Mouse (Mus musculus) intestine, postnatal 0 days (tissue): ENCODE results near the gene Sncg. TPM values are rescaled to one million over a fixed set of nuclear protein-coding genes. Genes with fewer than 3 reads are reported as not detected.
A peak's percentile ranks its signal among the peaks of the same experiment; 100 is the strongest.

ENCODE experiments used
- ATAC-seq: fragments of 200-750 bp; cut with Nextera tagmentation; 2 replicates; pipeline ENCODE4 v1.8.0; 2017; ENCODE audit warnings: mild to moderate bottlenecking, moderate TSS enrichment, moderate library complexity
- H3K27ac ChIP-seq: fragments of 300-500 bp; sonication (generic); 2 replicates; pipeline ENCODE4 v1.5.1; 2014; ENCODE audit warnings: mild to moderate bottlenecking, low read depth, low read length, moderate library complexity
- H3K27me3 ChIP-seq: fragments of 300-500 bp; sonication (generic); replicated peaks from 2 replicates; pipeline ENCODE4 v1.6.1; 2014; ENCODE audit warnings: low read length, mixed read lengths; ENCODE audit not compliant: control insufficient read depth, insufficient read depth
- H3K36me3 ChIP-seq: fragments of 300-500 bp; sonication (generic); 2 replicates; pipeline ENCODE4 v1.6.1; 2014; ENCODE audit warnings: mild to moderate bottlenecking, moderate library complexity; ENCODE audit not compliant: control insufficient read depth, insufficient read depth
- H3K4me1 ChIP-seq: fragments of 300-500 bp; sonication (generic); replicated peaks from 2 replicates; pipeline ENCODE4 v1.6.1; 2014; ENCODE audit warnings: antibody characterized with exemption, low read length, mixed read lengths; ENCODE audit not compliant: control insufficient read depth, insufficient read depth
- H3K4me2 ChIP-seq: fragments of 300-500 bp; sonication (generic); replicated peaks from 2 replicates; pipeline ENCODE4 v1.6.1; 2014; ENCODE audit warnings: low read depth, mild to moderate bottlenecking, moderate library complexity
- H3K4me3 ChIP-seq: fragments of 300-500 bp; sonication (generic); 2 replicates; pipeline ENCODE4 v1.5.1; 2014; ENCODE audit warnings: low read depth, low read length
- H3K9ac ChIP-seq: fragments of 300-500 bp; sonication (generic); 2 replicates; pipeline ENCODE4 v1.6.1; 2014; ENCODE audit warnings: mild to moderate bottlenecking, low read depth, low read length
- H3K9me3 ChIP-seq: fragments of 300-500 bp; sonication (generic); 2 replicates; pipeline ENCODE4 v1.6.1; 2016; ENCODE audit warnings: mixed run types; ENCODE audit not compliant: control insufficient read depth
- CTCF ChIP-seq: sonication (generic); IDR thresholded peaks from 2 replicates; pipeline ENCODE4 v1.5.1; 2016; ENCODE audit warnings: low read depth, mild to moderate bottlenecking, control low read depth, antibody characterized with exemption, moderate library complexity
- WGBS: fragments of 180-500 bp; shearing (Covaris S2); extraction: QIAGEN DNeasy Blood & Tissue Kit; methylation state at CpG from one replicate; pipeline ENCODE4 v1.1.7; 2014; 5-methylcytosine and 5-hydroxymethylcytosine counted together
- polyA plus RNA-seq: library from polyadenylated mRNA; unstranded; fragments of >200 nt; fragmentation: Nextera tagmentation; extraction: Ambion mirVana; gene quantifications from 2 replicates; pipeline ENCODE4 v1.2.1, GENCODE M21; 2015

Gene Sncg
- polyA plus RNA-seq, 1 experiment from 2014 or later, result 28.9 TPM

- H3K9me3 ChIP-seq, result no peaks in the 10 kb centered on the region
- H3K27me3 ChIP-seq, result no peaks in the 10 kb centered on the region
- H3K9ac ChIP-seq, result no peak overlapping the region
- 69% methylated on average over 4 of the region's 4 CpGs for WGBS
- ATAC-seq, result no peak
- H3K4me3 ChIP-seq, result no peak overlapping the region
- H3K36me3 ChIP-seq, result no peaks in the 10 kb centered on the region
- no peak for TF ChIP-seq CTCF
- H3K4me2 ChIP-seq, result no peak overlapping the region
- no peak overlapping the region for H3K27ac ChIP-seq
- no peaks in the 10 kb centered on the region for H3K4me1 ChIP-seq
Observed at GRCm38 (mm10) chr14:34393295-34393694, 18.7 kb upstream of the Sncg start.

DNA sequence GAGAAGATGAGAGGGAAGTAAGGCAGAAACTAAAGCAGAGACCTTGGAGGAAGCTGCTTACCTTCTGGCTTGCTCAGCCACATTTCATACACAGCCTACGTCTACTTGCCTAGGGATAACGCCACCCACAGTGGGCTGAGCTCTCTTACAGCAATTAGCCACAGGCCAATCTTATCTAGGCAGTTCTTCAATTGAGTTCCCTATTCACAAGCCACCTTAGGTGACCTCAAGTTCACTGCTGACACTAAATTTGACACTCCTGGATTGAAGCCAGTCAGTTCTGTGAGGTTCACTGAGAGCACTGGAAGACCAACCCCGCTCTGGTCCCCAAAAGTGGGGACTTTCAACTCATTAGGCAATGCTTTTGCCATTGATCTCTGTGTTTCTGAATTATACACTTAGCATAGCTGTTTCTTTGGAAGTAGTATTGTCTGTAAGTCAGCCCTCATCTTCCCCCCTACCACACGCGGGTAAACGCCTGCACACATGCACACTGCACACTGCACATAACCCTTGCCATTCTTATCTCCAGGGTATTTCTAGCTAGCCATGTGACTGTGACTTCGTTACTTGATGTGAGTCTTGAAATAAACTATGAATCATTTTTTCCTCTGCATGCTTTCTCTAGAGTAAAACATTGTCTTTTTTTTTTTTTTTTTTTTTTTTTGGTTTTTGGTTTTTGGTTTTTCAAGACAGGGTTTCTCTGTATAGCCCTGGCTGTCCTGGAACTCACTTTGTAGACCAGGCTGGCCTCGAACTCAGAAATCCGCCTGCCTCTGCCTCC, 8.5 kb upstream of the Sncg start:
- WGBS, result 91% methylated on average over 9 of the region's 9 CpGs
- Histone ChIP-seq H3K9ac (no peak overlapping the region), H3K4me2 (no peak overlapping the region), H3K4me1 (no peaks in the 10 kb centered on the region), H3K27ac (no peak overlapping the region), H3K4me3 (no peak overlapping the region), H3K27me3 (no peaks in the 10 kb centered on the region), H3K9me3 (no peaks in the 10 kb centered on the region), H3K36me3 (no peaks in the 10 kb centered on the region)
- TF ChIP-seq CTCF, result no peak
- ATAC-seq, result no peak

DNA sequence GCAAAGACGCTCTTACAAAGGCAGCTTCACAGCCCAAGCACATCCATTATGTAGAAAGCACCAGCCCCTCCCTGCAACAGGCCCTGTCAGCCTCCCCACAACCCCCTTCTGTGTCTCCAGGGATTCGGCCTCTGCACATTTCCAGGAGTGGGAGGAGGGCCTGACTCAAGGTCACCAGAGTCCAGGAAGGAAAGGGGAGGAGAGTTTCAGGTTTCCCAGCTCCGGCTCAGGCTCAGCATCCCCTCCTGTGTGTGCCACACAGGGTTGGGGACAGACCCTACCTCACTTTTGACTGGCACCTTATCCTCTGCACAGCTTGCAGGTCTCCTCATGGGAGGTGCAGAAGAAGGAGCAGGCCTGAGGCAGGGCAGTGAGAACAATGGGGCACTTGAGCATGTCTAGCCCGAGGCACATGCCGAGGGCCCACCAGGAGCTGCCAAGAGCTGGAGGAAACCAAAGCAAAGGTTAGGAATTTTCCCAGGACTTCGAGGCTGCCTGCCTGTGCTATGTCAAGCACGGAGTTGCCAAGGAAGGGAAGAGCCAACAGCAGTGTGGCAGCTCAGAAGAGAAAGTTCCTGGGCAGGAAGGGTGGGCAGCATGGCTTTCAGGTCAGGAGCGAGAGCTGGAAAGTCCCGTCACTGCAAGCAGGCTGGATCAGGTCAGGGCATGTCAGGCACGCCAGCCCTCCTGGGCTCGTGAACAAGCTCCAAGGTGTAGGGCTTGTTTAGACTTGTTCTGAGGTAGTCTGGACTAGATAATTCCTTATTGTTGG, 4.2 kb upstream of the Sncg start:
- H3K27ac ChIP-seq, result no peak overlapping the region
- H3K9ac ChIP-seq, result no peak overlapping the region
- no peaks in the 10 kb centered on the region for H3K4me1 ChIP-seq
- no peak overlapping the region for H3K4me2 ChIP-seq
- H3K4me3 ChIP-seq, result no peak overlapping the region
- WGBS, result 56% methylated on average over 11 of the region's 11 CpGs
- H3K9me3 ChIP-seq, result no peaks in the 10 kb centered on the region
- no peak for TF ChIP-seq CTCF
- ATAC-seq, result no peak
- H3K36me3 ChIP-seq, result no peaks in the 10 kb centered on the region
- no peaks in the 10 kb centered on the region for H3K27me3 ChIP-seq

DNA sequence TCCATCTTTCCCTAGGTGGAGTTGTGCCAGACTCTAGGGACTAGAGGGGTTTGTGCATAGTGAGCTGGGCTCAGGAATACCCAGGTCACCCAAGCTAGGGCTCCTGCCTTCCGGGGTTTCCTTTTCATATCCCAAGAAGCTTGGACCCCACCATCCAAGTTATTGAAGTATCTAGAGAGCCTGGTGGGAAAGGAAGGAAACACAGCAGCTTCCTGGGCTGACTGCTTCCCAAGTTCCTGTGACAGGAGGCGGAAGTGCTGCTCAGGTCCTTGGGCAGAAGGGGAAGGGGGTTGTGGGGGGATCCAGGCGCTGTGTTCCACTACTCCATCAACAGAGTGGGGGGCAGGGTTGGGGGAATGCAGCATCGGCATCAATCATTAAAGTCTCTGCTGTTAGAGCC, 2.5 kb upstream of the Sncg start:
- Histone ChIP-seq H3K4me3 (no peak overlapping the region), H3K4me1 (no peaks in the 10 kb centered on the region), H3K4me2 (peak overlapping the region; percentile 27), H3K36me3 (no peaks in the 10 kb centered on the region), H3K27me3 (no peaks in the 10 kb centered on the region), H3K9me3 (no peaks in the 10 kb centered on the region), H3K27ac (no peak overlapping the region), H3K9ac (no peak overlapping the region)
- TF ChIP-seq CTCF, result no peak
- no peak for ATAC-seq
- WGBS, result 74% methylated on average over 4 of the region's 4 CpGs

- no peak overlapping the region for H3K9ac ChIP-seq
- WGBS, result 78% methylated on average over 5 of the region's 5 CpGs
- 0 out of 2 replicates have a peak overlapping the region, but pooled peaks have one; percentile 2 for H3K4me3 ChIP-seq
- H3K9me3 ChIP-seq, result no peaks in the 10 kb centered on the region
- no peak overlapping the region for H3K4me2 ChIP-seq
- H3K36me3 ChIP-seq, result no peaks in the 10 kb centered on the region
- no peak overlapping the region for H3K27ac ChIP-seq
- ATAC-seq, result no peak
- no peaks in the 10 kb centered on the region for H3K4me1 ChIP-seq
- H3K27me3 ChIP-seq, result no peaks in the 10 kb centered on the region
- TF ChIP-seq CTCF, result no peak; the same call in 1 of the 2 replicates
Observed at GRCm38 (mm10) chr14:34375941-34376340, 1.4 kb upstream of the Sncg start.

DNA sequence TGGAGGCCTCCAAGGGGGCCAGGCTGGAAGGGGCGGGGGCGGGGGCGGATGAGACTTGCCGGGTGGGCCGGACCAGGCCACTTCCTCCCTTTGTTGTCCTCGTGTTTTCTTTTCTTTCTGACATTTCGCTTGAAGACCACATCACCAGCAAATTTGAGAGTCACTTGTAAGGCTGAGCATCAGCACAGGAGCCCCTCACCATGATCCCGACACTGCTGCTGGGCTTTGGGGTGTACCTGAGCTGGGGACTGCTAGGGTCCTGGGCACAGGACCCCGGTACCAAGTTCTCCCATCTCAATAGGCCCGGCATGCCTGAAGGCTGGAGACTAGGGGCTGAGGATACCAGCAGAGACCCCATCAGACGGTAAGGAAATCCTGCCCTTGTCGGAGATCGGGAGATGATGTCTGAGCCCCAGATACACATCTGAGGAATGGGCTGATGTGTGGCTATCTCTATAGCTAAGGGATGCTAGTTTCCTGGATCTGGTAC, 871 bp upstream of the Sncg start, which contains the start of gene Mmrn2:
Gene Mmrn2, plus strand, starts transcription at position 51 of the 490 bp plus-strand sequence.
- 79% methylated on average over 13 of the region's 13 CpGs for WGBS
- no peak for ATAC-seq
- H3K27ac ChIP-seq, result no peak within 1 kb of the TSS
- TF ChIP-seq CTCF, result no peak
- no peaks in the 10 kb centered on the region for H3K36me3 ChIP-seq
- no peaks in the 10 kb centered on the region for H3K4me1 ChIP-seq
- H3K27me3 ChIP-seq, result no peaks in the 10 kb centered on the region
- H3K4me3 ChIP-seq, result 0 out of 2 replicates have a peak within 1 kb of the TSS, but pooled peaks have one; percentile 2
- H3K9me3 ChIP-seq, result no peaks in the 10 kb centered on the region
- no peak within 1 kb of the TSS for H3K9ac ChIP-seq
- no peak within 1 kb of the TSS for H3K4me2 ChIP-seq
